Mouse (Mus musculus): ENCODE results near the gene Atp2a2.

- TF ChIP-seq POLR2A (IDR thresholded peaks at IDR 0.05; ENCODE audit: low read depth, low read length) = no peak
- no peak for TF ChIP-seq CTCF (conservative IDR thresholded peaks at IDR 0.05 in 1 of 2, IDR thresholded peaks at IDR 0.05 in 1 of 2; ENCODE audit: low read depth in 2 of 2, low read length in 2 of 2)
- TF ChIP-seq MAX (IDR thresholded peaks at IDR 0.05; ENCODE audit: low read length) = no peak
- TF ChIP-seq ZNF384 (IDR thresholded peaks at IDR 0.05; ENCODE audit: low read depth, low read length) = no peak
- TF ChIP-seq RAD21 (IDR thresholded peaks at IDR 0.05; ENCODE audit: low read depth, low read length) = no peak
- no peak for TF ChIP-seq UBTF (IDR thresholded peaks at IDR 0.05; ENCODE audit: low read depth, low read length)
- TF ChIP-seq HCFC1 (IDR thresholded peaks at IDR 0.05; ENCODE audit: low read depth, low read length) = no peak
- no peak for TF ChIP-seq USF2 (conservative IDR thresholded peaks at IDR 0.05; ENCODE audit: low read depth, low read length)
Observed at GRCm38 (mm10) chr5:122516901-122517300, 14.9 kb upstream of the Atp2a2 start.

Data from CH12.LX (cell line).